Comparison of ENCODE assay signal across 22 mouse cellular contexts in genomic region chr16:14403507-14403906, GRCm38 (mm10). TPM values are rescaled to one million over a fixed set of nuclear protein-coding genes. Genes with fewer than 3 reads are reported as not detected.
DNase-seq lines count a peak whose midpoint lies in the region; ATAC-seq and TF ChIP-seq lines count a peak whose summit lies in the region.
"Had no signal": no experiment of that assay in that cellular context is flagged by ENCODE, and none has a peak within 500 bp of the region (broad histone marks: within the 10 kb centered on the region; RNA-seq: fewer than 3 reads in every experiment).

No protein-coding gene starts in this region.

- peak; percentile 33 for DNase-seq in heart, adult 11 months
- DNase-seq in CH12.LX (ENCODE audit: extremely low read depth) (no peak), MEL (ENCODE audit: low read depth, low spot score) (no peak)
- DNase-seq in cerebellum, adult 18-20 months, result no peak
- DNase-seq in gastrocnemius, postnatal 25 days, result no peak
- DNase-seq: adrenal gland, adult 2 months; adrenal gland, adult 8-10 months; adrenal gland, postnatal 10 days; adrenal gland, postnatal 14 days; adrenal gland, postnatal 25 days; adrenal gland, postnatal 36 days; B cell, adult 2 months; cerebellum, adult 11 months; cerebellum, adult 11-12 months; cerebellum, adult 2 months; cerebellum, adult 8-10 months; cerebellum, adult 9-10 months had no signal

- no peak for TF ChIP-seq RAD21 in CH12.LX (IDR thresholded peaks at IDR 0.05; ENCODE audit: low read depth, low read length)
- TF ChIP-seq RAD21 in MEL (IDR thresholded peaks at IDR 0.05; ENCODE audit: low read depth, low read length), result no peak

- H3K4me2 ChIP-seq in heart, embryonic 11.5 days, result no peak overlapping the region
- H3K4me2 ChIP-seq in CH12.LX (ENCODE audit: insufficient read depth, low read depth, poor library complexity, severe bottlenecking), result no peak overlapping the region

- no peaks in the 10 kb centered on the region for H3K27me3 ChIP-seq in heart, embryonic 11.5 days (ENCODE audit: control insufficient read depth, insufficient read depth, low read length)
- no peaks in the 10 kb centered on the region for H3K27me3 ChIP-seq in CH12.LX (replicated peaks)
- H3K27me3 ChIP-seq in MEL (ENCODE audit: control insufficient read depth in 1 of 2, insufficient read depth in 2 of 2, low read length in 2 of 2), result no peaks in the 10 kb centered on the region
- H3K27me3 ChIP-seq: Patski had no signal

- dilution Hi-C loops in CH12.LX (cut with MboI; ENCODE audit: extremely low pct_ligation_motif_present, extremely low pct_unique_long_range_greater_than_20kb, low sequenced_read_pairs), result no loop called here

- H3K9me3 ChIP-seq in heart, embryonic 11.5 days (replicated peaks; ENCODE audit: control insufficient read depth, low read length), result no peaks in the 10 kb centered on the region
- H3K9me3 ChIP-seq in CH12.LX (replicated peaks; ENCODE audit: low read length) (peaks cover 7% of the 10 kb centered on the region), MEL (replicated peaks; ENCODE audit: insufficient read depth, low read length) (no peaks in the 10 kb centered on the region)
- H3K9me3 ChIP-seq: G1E had no signal

- no peak for TF ChIP-seq CTCF in CH12.LX (conservative IDR thresholded peaks at IDR 0.05 in 1 of 2, IDR thresholded peaks at IDR 0.05 in 1 of 2; ENCODE audit: low read depth in 2 of 2, low read length in 2 of 2)
- no peak for TF ChIP-seq CTCF in MEL (IDR thresholded peaks at IDR 0.05 in 2 of 3, conservative IDR thresholded peaks at IDR 0.05 in 1 of 3; ENCODE audit: control insufficient read depth in 1 of 3, insufficient read depth in 1 of 3, low read depth in 2 of 3, low read length in 3 of 3, poor library complexity in 1 of 3, severe bottlenecking in 1 of 3)

- TF ChIP-seq POLR2A in CH12.LX (IDR thresholded peaks at IDR 0.05; ENCODE audit: low read depth, low read length) (no peak), MEL (IDR thresholded peaks at IDR 0.05; ENCODE audit: control insufficient read depth in 1 of 2, insufficient read depth in 1 of 2, low read depth in 1 of 2, low read length in 2 of 2, poor library complexity in 1 of 2) (no peak)

- TF ChIP-seq EP300 in CH12.LX (IDR thresholded peaks at IDR 0.05; ENCODE audit: low read length) (no peak), MEL (IDR thresholded peaks at IDR 0.05; ENCODE audit: low read depth in 1 of 2, low read length in 2 of 2) (no peak)

- WGBS in heart, embryonic 11.5 days (ENCODE audit: insufficient replicate concordance), result 84% methylated on average over 2 of the region's 2 CpGs

- in situ Hi-C loops in CH12.LX (cut with MboI; ENCODE audit: low pct_ligation_motif_present, low pct_unique_long_range_greater_than_20kb, low sequenced_read_pairs), result no loop called here

- H3K4me1 ChIP-seq in heart, embryonic 11.5 days (ENCODE audit: control insufficient read depth, insufficient read depth, low read length), result no peaks in the 10 kb centered on the region
- H3K4me1 ChIP-seq in CH12.LX (ENCODE audit: control insufficient read depth in 1 of 2, insufficient read depth in 2 of 2) (no peaks in the 10 kb centered on the region), MEL (ENCODE audit: control insufficient read depth in 1 of 2, insufficient read depth in 2 of 2, low read length in 2 of 2) (no peaks in the 10 kb centered on the region)

- no peak overlapping the region for H3K4me3 ChIP-seq in heart, embryonic 11.5 days (ENCODE audit: low read depth, low read length)
- H3K4me3 ChIP-seq in CH12.LX (replicated peaks in 1 of 3; ENCODE audit: low read depth in 2 of 3, low read length in 2 of 3, poor library complexity in 1 of 3) (no peak overlapping the region), MEL (ENCODE audit: control insufficient read depth in 1 of 2, insufficient read depth in 1 of 2, low read depth in 2 of 2, low read length in 2 of 2) (no peak overlapping the region)

- no peaks in the 10 kb centered on the region for H3K36me3 ChIP-seq in heart, embryonic 11.5 days (ENCODE audit: control insufficient read depth, insufficient read depth, low read length)
- H3K36me3 ChIP-seq in CH12.LX (replicated peaks in 1 of 2; ENCODE audit: control insufficient read depth in 1 of 2, insufficient read depth in 1 of 2, low read length in 1 of 2), result peaks cover 43 to 90% of the 10 kb centered on the region in 2 experiments
- H3K36me3 ChIP-seq in MEL (ENCODE audit: control insufficient read depth in 1 of 2, insufficient read depth in 2 of 2, low read length in 2 of 2), result peaks cover 0 to 26% of the 10 kb centered on the region in 2 experiments; a peak in 2 of 4 replicates

- H3K9ac ChIP-seq in heart, embryonic 11.5 days (ENCODE audit: low read depth, low read length), result no peak overlapping the region
- no peak overlapping the region for H3K9ac ChIP-seq in CH12.LX (ENCODE audit: insufficient read depth, low read depth)
- no peak overlapping the region for H3K9ac ChIP-seq in MEL (ENCODE audit: control insufficient read depth, low read depth, low read length, poor library complexity, severe bottlenecking)

- no peak overlapping the region for H3K27ac ChIP-seq in heart, embryonic 11.5 days (ENCODE audit: low read depth, low read length)
- H3K27ac ChIP-seq in CH12.LX (ENCODE audit: insufficient read depth, low read depth) (no peak overlapping the region), MEL (ENCODE audit: control insufficient read depth, low read depth, low read length) (no peak overlapping the region)

- no peak for ATAC-seq in heart, embryonic 11.5 days (replicated peaks; ENCODE audit: insufficient number of reproducible peaks, low FRiP score, low TSS enrichment)
- ATAC-seq: activated CD4-positive, CD25-positive, alpha-beta regulatory T cell, adult 4 months; CD4-positive, CD25-positive, alpha-beta regulatory T cell, adult 4 months; Patski had no signal

- no peaks in the 10 kb centered on the region for H3K79me2 ChIP-seq in CH12.LX (replicated peaks; ENCODE audit: control insufficient read depth, extremely low read depth, insufficient read depth, poor library complexity, severe bottlenecking)
- H3K79me2 ChIP-seq in MEL (ENCODE audit: control insufficient read depth, insufficient read depth, low read length, poor library complexity), result no peaks in the 10 kb centered on the region

TF ChIP-seq in CH12.LX, 34 proteins besides CTCF, POLR2A, EP300 and RAD21:
- TF ChIP-seq SMC3 (IDR thresholded peaks at IDR 0.05; ENCODE audit: low read depth, low read length), result no peak
- peak; percentile 82 for TF ChIP-seq ZKSCAN1 (IDR thresholded peaks at IDR 0.05; ENCODE audit: borderline replicate concordance, low read depth, low read length)

TF ChIP-seq in MEL, 35 proteins besides CTCF, POLR2A, EP300 and RAD21:
- peak; percentile 86 for TF ChIP-seq ZKSCAN1 (IDR thresholded peaks at IDR 0.05; ENCODE audit: low read depth, low read length)
- no peak for TF ChIP-seq UBTF (IDR thresholded peaks at IDR 0.05; ENCODE audit: borderline replicate concordance, insufficient read depth, low read depth, low read length)
- TF ChIP-seq POLR2AphosphoS2 (IDR thresholded peaks at IDR 0.05; ENCODE audit: low read length), result no peak
- no peak for TF ChIP-seq NRF1 (IDR thresholded peaks at IDR 0.05; ENCODE audit: insufficient read depth, low read depth, low read length, poor library complexity, severe bottlenecking)
- TF ChIP-seq ETS1 (IDR thresholded peaks at IDR 0.05; ENCODE audit: low read depth, low read length), result no peak
- TF ChIP-seq ELF1 (IDR thresholded peaks at IDR 0.05; ENCODE audit: low read depth, low read length), result no peak

RNA-seq across cellular contexts. Expression of gene Abcc1, which starts 42.1 kb away (rescaled TPM):
- polyA plus RNA-seq in heart, embryonic 11.5 days (2014; fragmentation: Nextera tagmentation; extraction: Ambion mirVana), result 2.7 and 3.0 TPM in 2 replicates
- total RNA-seq in CH12.LX (2012; rRNA removed), result 36.3 and 37.4 TPM in 2 replicates
- 26.5 and 30.2 TPM in 2 replicates for total RNA-seq in CH12.LX (2014; rRNA removed)
- 42.2 and 49.7 TPM in 2 replicates for polyA plus RNA-seq in CH12.LX (2012; ENCODE audit: insufficient read length, low read depth)
- total RNA-seq in MEL (2012; rRNA removed), result 30.9 and 31.5 TPM in 2 replicates
- polyA plus RNA-seq in MEL (2012; ENCODE audit: insufficient read depth in 1 of 2, insufficient read length in 2 of 2, low read depth in 1 of 2, low replicate concordance in 2 of 2, missing spikeins in 1 of 2), result 10 to 100 TPM; 34.2 to 39.8 TPM
- 10 to 100 TPM; 18.8 to 21.8 TPM for total RNA-seq in gastrocnemius, postnatal 25 days (2021)
